Mouse (Mus musculus): ENCODE data around the gene Hk1. TPM values are rescaled to one million over a fixed set of nuclear protein-coding genes. Genes with fewer than 3 reads are reported as not detected.

Gene Hk1
- polyA plus RNA-seq, 1 experiment from 2014 or later: 24.1 TPM

DNA sequence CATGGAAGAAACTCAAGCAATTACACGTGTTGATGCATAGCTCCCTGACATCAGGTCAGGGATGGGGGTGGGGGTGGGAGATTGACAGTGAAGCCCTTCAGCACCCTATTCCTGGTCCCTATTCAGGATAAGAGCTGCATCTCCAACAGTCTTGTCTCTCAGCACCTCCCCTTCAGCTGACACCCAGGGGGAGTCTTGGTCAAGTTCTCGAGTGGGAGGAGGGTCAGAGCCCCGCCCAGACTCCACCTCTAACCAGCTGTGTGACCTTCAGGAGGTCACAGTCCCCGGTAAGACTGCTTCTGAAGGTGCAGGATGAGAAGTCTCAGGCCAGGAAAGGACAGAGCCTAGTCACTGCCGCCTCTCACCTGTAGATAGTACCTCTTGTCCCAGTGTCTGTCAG is 41.1 kb downstream of the Hk1 start:
- Histone ChIP-seq H3K27me3 (replicated peaks; ENCODE audit: control insufficient read depth, insufficient read depth, low read length) (no peaks in the 10 kb centered on the region), H3K4me1 (replicated peaks; ENCODE audit: control insufficient read depth, insufficient read depth, low read length) (peaks cover 12% of the 10 kb centered on the region), H3K9ac (ENCODE audit: low read length) (no peak overlapping the region), H3K4me3 (ENCODE audit: low read depth, low read length) (peak overlapping the region; percentile 70), H3K36me3 (ENCODE audit: control insufficient read depth, insufficient read depth, low read length) (no peaks in the 10 kb centered on the region), H3K9me3 (ENCODE audit: control insufficient read depth, low read length) (no peaks in the 10 kb centered on the region), H3K27ac (ENCODE audit: low read depth) (no peak overlapping the region), H3K4me2 (ENCODE audit: low read length) (peak overlapping the region; percentile 69)
- DNase-seq (ENCODE audit: low spot score): no peak
- ATAC-seq (replicated peaks; ENCODE audit: low FRiP score, low TSS enrichment, low read depth): no peak
- WGBS: 41% methylated on average over 5 of the region's 5 CpGs

DNA sequence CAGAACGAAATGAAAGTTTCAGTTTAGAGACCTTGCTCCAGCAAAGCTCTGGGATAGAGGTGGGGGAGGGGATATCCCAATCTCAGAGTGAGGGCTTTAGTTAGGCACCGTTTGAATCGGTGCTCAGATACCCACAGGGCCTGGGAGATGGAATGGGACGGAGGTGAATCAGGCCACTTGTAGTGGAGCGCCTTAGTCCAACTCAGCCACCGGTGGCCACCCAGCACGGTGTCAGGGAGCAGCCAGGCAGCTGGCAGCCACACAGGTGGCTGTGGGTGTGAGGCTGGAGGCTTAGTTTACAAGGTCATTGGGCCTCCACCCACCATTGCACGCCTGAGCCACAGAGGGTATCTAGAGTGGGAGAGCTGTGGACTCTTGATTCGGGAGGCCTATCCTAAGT is 41.5 kb downstream of the Hk1 start:
- H3K27ac ChIP-seq (ENCODE audit: low read depth): no peak overlapping the region
- DNase-seq (ENCODE audit: low spot score) (no peak), ATAC-seq (replicated peaks; ENCODE audit: low FRiP score, low TSS enrichment, low read depth) (no peak)
- no peak overlapping the region for H3K4me2 ChIP-seq (ENCODE audit: low read length)
- no peak overlapping the region for H3K9ac ChIP-seq (ENCODE audit: low read length)
- H3K27me3 ChIP-seq (replicated peaks; ENCODE audit: control insufficient read depth, insufficient read depth, low read length): no peaks in the 10 kb centered on the region
- H3K9me3 ChIP-seq (ENCODE audit: control insufficient read depth, low read length): no peaks in the 10 kb centered on the region
- H3K4me3 ChIP-seq (ENCODE audit: low read depth, low read length): no peak overlapping the region
- H3K36me3 ChIP-seq (ENCODE audit: control insufficient read depth, insufficient read depth, low read length): no peaks in the 10 kb centered on the region
- peaks cover 12% of the 10 kb centered on the region for H3K4me1 ChIP-seq (replicated peaks; ENCODE audit: control insufficient read depth, insufficient read depth, low read length)
- 49% methylated on average over 9 of the region's 9 CpGs for WGBS

DNA sequence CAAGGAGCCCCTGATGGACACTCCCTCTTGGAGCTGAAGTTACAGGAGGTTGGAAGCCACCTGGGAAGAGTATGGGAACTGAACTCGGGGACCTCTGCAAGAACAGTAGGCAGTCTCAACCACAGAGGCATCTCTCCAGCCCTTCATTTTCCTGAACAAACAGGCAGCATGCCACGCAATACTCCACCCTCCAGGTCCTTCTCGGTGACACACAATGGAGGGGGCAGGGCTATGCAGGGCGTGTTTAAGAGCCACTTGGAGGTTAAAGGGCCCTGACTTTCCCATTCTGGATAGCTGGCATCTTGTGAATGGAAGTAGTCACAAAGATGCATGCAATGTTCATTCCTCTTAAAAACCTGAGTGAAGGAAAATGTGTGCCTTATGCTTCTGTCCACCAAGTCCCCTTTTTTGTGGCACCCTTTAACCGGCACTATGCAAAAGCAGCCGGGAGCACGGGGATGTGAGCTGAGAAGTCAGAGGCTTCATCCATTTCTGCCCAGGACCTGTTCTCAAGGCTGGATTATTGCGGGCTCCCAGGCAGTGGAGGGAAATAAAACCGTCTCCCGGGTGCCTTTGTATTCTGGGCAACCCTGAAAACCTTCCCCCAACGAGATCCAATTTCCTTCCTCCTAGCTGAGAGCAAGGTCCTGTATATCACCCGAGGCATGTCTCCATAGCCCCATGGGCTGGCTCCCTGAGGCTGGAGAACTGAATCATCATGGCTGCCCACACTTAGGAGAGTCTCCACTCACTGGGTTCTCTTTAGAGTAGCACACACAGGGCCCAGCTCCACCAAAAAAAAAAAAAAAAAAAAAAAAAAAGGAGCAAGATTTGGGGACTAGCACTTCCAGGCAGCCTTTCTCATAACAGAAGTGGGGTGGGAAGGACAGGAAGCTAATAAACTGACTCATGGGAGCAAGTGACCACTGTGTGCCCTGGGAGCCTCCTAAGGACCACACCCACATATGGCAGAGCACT is 42.8 kb downstream of the Hk1 start:
- Histone ChIP-seq H3K4me3 (ENCODE audit: low read depth, low read length) (no peak overlapping the region), H3K9ac (ENCODE audit: low read length) (no peak overlapping the region), H3K27ac (ENCODE audit: low read depth) (no peak overlapping the region), H3K36me3 (ENCODE audit: control insufficient read depth, insufficient read depth, low read length) (no peaks in the 10 kb centered on the region), H3K27me3 (replicated peaks; ENCODE audit: control insufficient read depth, insufficient read depth, low read length) (no peaks in the 10 kb centered on the region), H3K9me3 (ENCODE audit: control insufficient read depth, low read length) (no peaks in the 10 kb centered on the region), H3K4me2 (ENCODE audit: low read length) (no peak overlapping the region), H3K4me1 (replicated peaks; ENCODE audit: control insufficient read depth, insufficient read depth, low read length) (peaks cover 12% of the 10 kb centered on the region)
- WGBS: 44% methylated on average over 12 of the region's 12 CpGs
- no peak for DNase-seq (ENCODE audit: low spot score)
- no peak for ATAC-seq (replicated peaks; ENCODE audit: low FRiP score, low TSS enrichment, low read depth)

DNA sequence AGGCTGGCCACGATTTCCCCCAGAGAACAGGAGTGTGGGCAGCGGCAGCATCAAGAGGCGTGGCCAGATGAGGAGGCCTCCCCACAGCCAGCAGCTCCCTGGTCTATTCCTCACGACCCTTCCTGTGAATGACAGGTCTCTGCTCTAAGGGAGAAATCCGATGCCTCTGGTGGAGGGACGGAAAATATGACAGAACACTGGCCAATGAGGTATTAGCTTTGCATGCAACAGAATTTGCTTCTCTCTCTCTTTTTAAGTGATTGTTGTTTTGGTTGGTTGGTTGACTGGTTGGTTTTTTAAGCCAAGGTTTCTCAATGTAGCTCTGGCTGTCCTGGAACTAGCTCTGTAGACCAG is 44.3 kb downstream of the Hk1 start:
- 30% methylated on average over 6 of the region's 6 CpGs for WGBS
- H3K27ac ChIP-seq (ENCODE audit: low read depth): no peak overlapping the region
- H3K4me2 ChIP-seq (ENCODE audit: low read length): no peak overlapping the region
- H3K9me3 ChIP-seq (ENCODE audit: control insufficient read depth, low read length): no peaks in the 10 kb centered on the region
- no peak overlapping the region for H3K9ac ChIP-seq (ENCODE audit: low read length)
- no peaks in the 10 kb centered on the region for H3K27me3 ChIP-seq (replicated peaks; ENCODE audit: control insufficient read depth, insufficient read depth, low read length)
- no peak for ATAC-seq (replicated peaks; ENCODE audit: low FRiP score, low TSS enrichment, low read depth)
- peaks cover 8% of the 10 kb centered on the region; the same call in 1 of the 2 replicates for H3K4me1 ChIP-seq (replicated peaks; ENCODE audit: control insufficient read depth, insufficient read depth, low read length)
- no peak for DNase-seq (ENCODE audit: low spot score)
- no peak overlapping the region for H3K4me3 ChIP-seq (ENCODE audit: low read depth, low read length)
- no peaks in the 10 kb centered on the region for H3K36me3 ChIP-seq (ENCODE audit: control insufficient read depth, insufficient read depth, low read length)

DNA sequence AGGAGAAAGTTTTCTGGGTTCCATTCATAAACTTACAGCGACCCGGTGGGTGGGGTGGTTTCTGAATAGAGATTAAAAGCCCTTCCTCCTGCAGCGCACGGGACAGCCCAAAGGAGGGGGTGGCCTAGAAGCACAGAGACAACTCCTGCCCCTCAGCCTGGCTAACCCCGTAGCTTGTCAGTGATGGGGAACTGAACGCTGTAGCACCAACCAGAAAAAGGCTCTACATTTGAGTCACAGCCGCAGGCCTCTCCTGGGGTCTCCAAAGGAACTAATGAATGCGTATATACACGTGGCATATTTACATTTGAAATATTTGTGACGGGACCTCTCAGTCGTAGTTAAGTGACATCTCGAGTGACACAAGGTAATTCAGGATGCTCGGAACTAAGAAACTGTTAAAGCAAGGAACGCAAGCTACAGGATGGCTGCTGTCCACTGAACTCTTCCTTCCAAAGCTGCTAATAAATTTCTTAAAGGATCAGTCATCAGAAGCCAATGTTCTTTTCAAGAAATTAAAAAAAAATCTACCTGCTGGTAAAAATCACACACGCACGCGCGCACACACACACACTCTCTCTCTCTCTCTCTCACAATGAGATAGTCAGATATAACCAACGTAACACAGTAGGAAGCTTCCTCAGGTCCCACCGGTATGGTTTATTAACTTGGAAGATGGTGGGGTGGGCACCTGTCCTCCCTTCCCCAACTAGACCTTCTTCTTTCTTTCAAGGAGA is 44.9 kb downstream of the Hk1 start:
- 63% methylated on average over 20 of the region's 20 CpGs for WGBS
- H3K9ac ChIP-seq (ENCODE audit: low read length): no peak overlapping the region
- H3K4me1 ChIP-seq (replicated peaks; ENCODE audit: control insufficient read depth, insufficient read depth, low read length): peaks cover 8% of the 10 kb centered on the region; the same call in 1 of the 2 replicates
- H3K4me2 ChIP-seq (ENCODE audit: low read length): no peak overlapping the region
- DNase-seq (ENCODE audit: low spot score) (no peak), ATAC-seq (replicated peaks; ENCODE audit: low FRiP score, low TSS enrichment, low read depth) (no peak)
- no peaks in the 10 kb centered on the region for H3K9me3 ChIP-seq (ENCODE audit: control insufficient read depth, low read length)
- no peak overlapping the region for H3K27ac ChIP-seq (ENCODE audit: low read depth)
- no peaks in the 10 kb centered on the region for H3K36me3 ChIP-seq (ENCODE audit: control insufficient read depth, insufficient read depth, low read length)
- H3K4me3 ChIP-seq (ENCODE audit: low read depth, low read length): no peak overlapping the region
- no peaks in the 10 kb centered on the region for H3K27me3 ChIP-seq (replicated peaks; ENCODE audit: control insufficient read depth, insufficient read depth, low read length)

DNA sequence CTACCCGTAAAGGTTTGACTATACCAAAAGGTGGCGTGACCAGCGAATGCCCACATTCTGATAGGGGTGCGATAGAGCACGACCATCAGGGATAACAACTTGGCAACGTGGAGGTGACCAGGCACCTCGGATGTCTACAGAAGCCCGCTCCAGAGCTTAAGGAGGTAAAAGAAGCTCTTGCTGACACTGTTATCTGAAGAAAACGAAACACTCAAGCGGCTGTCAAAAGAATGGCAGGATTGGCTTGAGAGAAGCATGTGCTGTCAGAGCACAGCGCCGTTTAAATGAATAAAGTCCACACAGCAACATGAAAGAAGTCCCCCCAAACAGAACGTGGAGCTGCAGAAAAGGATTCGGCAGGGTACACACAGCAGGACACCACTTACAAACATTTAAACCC is 46.4 kb downstream of the Hk1 start:
- no peak for ATAC-seq (replicated peaks; ENCODE audit: low FRiP score, low TSS enrichment, low read depth)

DNA sequence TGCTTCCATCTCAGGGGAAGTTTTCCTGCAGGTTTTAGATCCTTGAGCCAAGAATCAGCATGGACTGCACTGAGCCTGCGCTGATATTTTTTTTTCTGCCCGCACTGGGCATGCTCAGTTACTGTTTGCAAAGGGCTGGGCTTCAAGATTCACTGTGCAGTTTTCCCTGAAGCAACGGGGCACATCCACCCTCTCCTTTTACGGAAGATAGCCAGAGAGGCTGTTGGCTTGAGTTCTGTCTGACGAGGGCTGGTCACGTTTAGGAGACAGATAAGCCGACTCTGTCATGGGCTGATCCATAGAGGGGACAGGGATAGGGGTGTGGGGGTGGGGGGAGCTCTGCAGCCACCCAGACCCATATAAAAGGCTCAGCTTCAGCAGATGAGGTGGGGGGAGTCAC is 47.2 kb downstream of the Hk1 start:
- Histone ChIP-seq H3K36me3 (ENCODE audit: control insufficient read depth, insufficient read depth, low read length) (no peaks in the 10 kb centered on the region), H3K4me1 (replicated peaks; ENCODE audit: control insufficient read depth, insufficient read depth, low read length) (no peaks in the 10 kb centered on the region; the same call in 1 of the 2 replicates), H3K4me2 (ENCODE audit: low read length) (peak overlapping the region; percentile 30), H3K27me3 (replicated peaks; ENCODE audit: control insufficient read depth, insufficient read depth, low read length) (no peaks in the 10 kb centered on the region), H3K27ac (ENCODE audit: low read depth) (peak overlapping the region; percentile 66; the same call in 1 of the 2 replicates), H3K4me3 (ENCODE audit: low read depth, low read length) (no peak overlapping the region), H3K9me3 (ENCODE audit: control insufficient read depth, low read length) (no peaks in the 10 kb centered on the region), H3K9ac (ENCODE audit: low read length) (no peak overlapping the region)
- ATAC-seq (replicated peaks; ENCODE audit: low FRiP score, low TSS enrichment, low read depth): peak; percentile 28; the same call in 1 of the 2 replicates
- WGBS: 31% methylated on average over 7 of the region's 7 CpGs
- DNase-seq (ENCODE audit: low spot score): no peak

More for the DNA sequence above, 46.4 kb downstream of the Hk1 start:
- Histone ChIP-seq H3K27ac (ENCODE audit: low read depth) (no peak overlapping the region), H3K9me3 (ENCODE audit: control insufficient read depth, low read length) (no peaks in the 10 kb centered on the region), H3K4me3 (ENCODE audit: low read depth, low read length) (no peak overlapping the region), H3K36me3 (ENCODE audit: control insufficient read depth, insufficient read depth, low read length) (no peaks in the 10 kb centered on the region), H3K27me3 (replicated peaks; ENCODE audit: control insufficient read depth, insufficient read depth, low read length) (no peaks in the 10 kb centered on the region), H3K4me1 (replicated peaks; ENCODE audit: control insufficient read depth, insufficient read depth, low read length) (no peaks in the 10 kb centered on the region; the same call in 1 of the 2 replicates), H3K4me2 (ENCODE audit: low read length) (no peak overlapping the region), H3K9ac (ENCODE audit: low read length) (no peak overlapping the region)
- 83% methylated on average over 14 of the region's 14 CpGs for WGBS
- DNase-seq (ENCODE audit: low spot score): no peak

DNA sequence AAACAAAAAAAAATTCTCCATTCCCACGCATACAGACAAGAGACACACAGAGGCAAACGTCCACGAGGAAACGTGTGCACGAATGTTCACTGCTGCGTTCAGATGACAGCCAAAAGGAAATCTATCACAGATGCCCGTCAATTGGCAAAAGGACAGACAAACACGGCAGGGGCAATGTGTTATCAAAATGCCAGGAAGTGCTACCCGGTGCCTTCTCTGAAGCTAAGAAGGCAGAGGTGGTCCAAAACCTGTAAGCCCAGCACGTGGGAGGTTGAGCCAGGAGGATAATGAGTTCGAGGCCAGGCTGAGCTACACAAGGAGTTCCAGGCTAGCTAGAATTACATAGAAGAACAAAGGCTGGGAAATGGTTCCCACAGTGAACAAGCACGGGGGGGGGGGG is 47.9 kb downstream of the Hk1 start:
- no peak overlapping the region for H3K4me3 ChIP-seq (ENCODE audit: low read depth, low read length)
- no peaks in the 10 kb centered on the region for H3K27me3 ChIP-seq (replicated peaks; ENCODE audit: control insufficient read depth, insufficient read depth, low read length)
- H3K36me3 ChIP-seq (ENCODE audit: control insufficient read depth, insufficient read depth, low read length): no peaks in the 10 kb centered on the region
- H3K4me1 ChIP-seq (replicated peaks; ENCODE audit: control insufficient read depth, insufficient read depth, low read length): no peaks in the 10 kb centered on the region; the same call in 1 of the 2 replicates
- 87% methylated on average over 11 of the region's 12 CpGs for WGBS
- no peak overlapping the region for H3K27ac ChIP-seq (ENCODE audit: low read depth)
- H3K4me2 ChIP-seq (ENCODE audit: low read length): peak overlapping the region; percentile 30; the same call in 1 of the 2 replicates
- no peaks in the 10 kb centered on the region for H3K9me3 ChIP-seq (ENCODE audit: control insufficient read depth, low read length)
- ATAC-seq (replicated peaks; ENCODE audit: low FRiP score, low TSS enrichment, low read depth): no peak
- no peak overlapping the region for H3K9ac ChIP-seq (ENCODE audit: low read length)
- no peak for DNase-seq (ENCODE audit: low spot score)
